Comparison of ENCODE assay signal across 8 mouse cellular contexts in genomic region chr6:90713650-90714049, GRCm38 (mm10).
DNase-seq lines count a peak whose midpoint lies in the region; ATAC-seq lines count a peak whose summit lies in the region.
"Had no signal": no experiment of that assay in that cellular context is flagged by ENCODE, and none has a peak within 500 bp of the region (broad histone marks: within the 10 kb centered on the region; RNA-seq: fewer than 3 reads in every experiment).

No protein-coding gene starts in this region.

- no peak overlapping the region for H3K9ac ChIP-seq in lung, embryonic 16.5 days (ENCODE audit: low read length)
- H3K9ac ChIP-seq in intestine, embryonic 16.5 days (ENCODE audit: low read depth, low read length), result no peak overlapping the region
- 0 out of 2 replicates have a peak overlapping the region, but pooled peaks have one; percentile 4 for H3K9ac ChIP-seq in liver, embryonic 12.5 days
- H3K9ac ChIP-seq in stomach, embryonic 16.5 days (ENCODE audit: low read length), result no peak overlapping the region

- no peak overlapping the region for H3K4me3 ChIP-seq in lung, embryonic 16.5 days (ENCODE audit: low read length)
- H3K4me3 ChIP-seq in intestine, embryonic 16.5 days (ENCODE audit: low read length), result no peak overlapping the region
- H3K4me3 ChIP-seq in liver, embryonic 12.5 days, result no peak overlapping the region
- no peak overlapping the region for H3K4me3 ChIP-seq in stomach, embryonic 16.5 days (replicated peaks; ENCODE audit: low read length)

- peaks cover 81% of the 10 kb centered on the region for H3K4me1 ChIP-seq in lung, embryonic 16.5 days (replicated peaks; ENCODE audit: control insufficient read depth, insufficient read depth, low read length)
- H3K4me1 ChIP-seq in intestine, embryonic 16.5 days (ENCODE audit: control insufficient read depth, insufficient read depth, low read length), result peaks cover 64% of the 10 kb centered on the region
- H3K4me1 ChIP-seq in liver, embryonic 12.5 days, result peaks cover 81% of the 10 kb centered on the region
- H3K4me1 ChIP-seq in stomach, embryonic 16.5 days (ENCODE audit: control insufficient read depth, insufficient read depth, low read length), result peaks cover 57% of the 10 kb centered on the region

- WGBS in lung, embryonic 16.5 days, result 29% methylated on average over 3 of the region's 3 CpGs
- WGBS in intestine, embryonic 16.5 days, result 24% methylated on average over 3 of the region's 3 CpGs
- 62% methylated on average over 3 of the region's 3 CpGs for WGBS in liver, embryonic 12.5 days (ENCODE audit: insufficient replicate concordance)
- WGBS in stomach, embryonic 16.5 days, result 25% methylated on average over 3 of the region's 3 CpGs

- peak overlapping the region; percentile 85 for H3K27ac ChIP-seq in lung, embryonic 16.5 days (ENCODE audit: low read length)
- H3K27ac ChIP-seq in intestine, embryonic 16.5 days (ENCODE audit: low read length), result peak overlapping the region; percentile 25
- H3K27ac ChIP-seq in liver, embryonic 12.5 days, result peak overlapping the region; percentile 93
- H3K27ac ChIP-seq in stomach, embryonic 16.5 days (ENCODE audit: low read length), result peak overlapping the region; percentile 66; the same call in 1 of the 2 replicates

- H3K27me3 ChIP-seq in lung, embryonic 16.5 days (ENCODE audit: control insufficient read depth, insufficient read depth, low read depth, low read length), result no peaks in the 10 kb centered on the region
- no peaks in the 10 kb centered on the region for H3K27me3 ChIP-seq in intestine, embryonic 16.5 days (replicated peaks; ENCODE audit: control insufficient read depth, insufficient read depth, low read length)
- H3K27me3 ChIP-seq in liver, embryonic 12.5 days (replicated peaks), result no peaks in the 10 kb centered on the region
- H3K27me3 ChIP-seq in stomach, embryonic 16.5 days (ENCODE audit: control insufficient read depth, insufficient read depth, low read length), result no peaks in the 10 kb centered on the region

- H3K9me3 ChIP-seq in lung, embryonic 16.5 days (ENCODE audit: control insufficient read depth, low read length), result no peaks in the 10 kb centered on the region
- H3K9me3 ChIP-seq in intestine, embryonic 16.5 days (ENCODE audit: control insufficient read depth, low read length), result no peaks in the 10 kb centered on the region
- H3K9me3 ChIP-seq in liver, embryonic 12.5 days (replicated peaks), result no peaks in the 10 kb centered on the region
- H3K9me3 ChIP-seq in stomach, embryonic 16.5 days (replicated peaks; ENCODE audit: control insufficient read depth, low read length), result no peaks in the 10 kb centered on the region

- no peak for DNase-seq in lung, postnatal 10 days
- DNase-seq in cerebellum, adult 8-10 months, result no peak
- no peak for DNase-seq in embryo, embryonic 9.5 days (ENCODE audit: extremely low spot score)
- DNase-seq: thymus, postnatal 25 days had no signal

- 0 out of 2 replicates have a peak overlapping the region, but pooled peaks have one; percentile 21 for H3K4me2 ChIP-seq in lung, embryonic 16.5 days (ENCODE audit: low read depth, low read length)
- H3K4me2 ChIP-seq in intestine, embryonic 16.5 days (ENCODE audit: low read depth, low read length), result 0 out of 2 replicates have a peak overlapping the region, but pooled peaks have one; percentile 24
- H3K4me2 ChIP-seq in liver, embryonic 12.5 days, result peak overlapping the region; percentile 10
- H3K4me2 ChIP-seq in stomach, embryonic 16.5 days (ENCODE audit: low read depth, low read length), result no peak overlapping the region

- ATAC-seq in lung, embryonic 16.5 days (ENCODE audit: low read depth), result no peak
- peak; percentile 37 for ATAC-seq in intestine, embryonic 16.5 days
- no peak for ATAC-seq in liver, embryonic 12.5 days
- no peak for ATAC-seq in stomach, embryonic 16.5 days (ENCODE audit: insufficient read depth, low FRiP score)

- H3K36me3 ChIP-seq in lung, embryonic 16.5 days (ENCODE audit: control insufficient read depth, insufficient read depth, low read length), result no peaks in the 10 kb centered on the region
- no peaks in the 10 kb centered on the region for H3K36me3 ChIP-seq in intestine, embryonic 16.5 days (ENCODE audit: control insufficient read depth, insufficient read depth, low read length)
- H3K36me3 ChIP-seq in liver, embryonic 12.5 days, result 0 out of 2 replicates have a peak, but pooled peaks cover 7% of the 10 kb centered on the region
- H3K36me3 ChIP-seq in stomach, embryonic 16.5 days (ENCODE audit: control insufficient read depth, insufficient read depth, low read length), result no peaks in the 10 kb centered on the region

Comparison
In these comparisons a context has a peak if more than half of its experiments do, and no peak if none do; other contexts are left out.
1. H3K27ac ChIP-seq: peak in every context shown above with its lines; median percentile 93 in liver, embryonic 12.5 days; 85 in lung, embryonic 16.5 days; 66 in stomach, embryonic 16.5 days; 25 in intestine, embryonic 16.5 days.